8 mouse cellular contexts compared by ENCODE assay signal in the genomic region with DNA sequence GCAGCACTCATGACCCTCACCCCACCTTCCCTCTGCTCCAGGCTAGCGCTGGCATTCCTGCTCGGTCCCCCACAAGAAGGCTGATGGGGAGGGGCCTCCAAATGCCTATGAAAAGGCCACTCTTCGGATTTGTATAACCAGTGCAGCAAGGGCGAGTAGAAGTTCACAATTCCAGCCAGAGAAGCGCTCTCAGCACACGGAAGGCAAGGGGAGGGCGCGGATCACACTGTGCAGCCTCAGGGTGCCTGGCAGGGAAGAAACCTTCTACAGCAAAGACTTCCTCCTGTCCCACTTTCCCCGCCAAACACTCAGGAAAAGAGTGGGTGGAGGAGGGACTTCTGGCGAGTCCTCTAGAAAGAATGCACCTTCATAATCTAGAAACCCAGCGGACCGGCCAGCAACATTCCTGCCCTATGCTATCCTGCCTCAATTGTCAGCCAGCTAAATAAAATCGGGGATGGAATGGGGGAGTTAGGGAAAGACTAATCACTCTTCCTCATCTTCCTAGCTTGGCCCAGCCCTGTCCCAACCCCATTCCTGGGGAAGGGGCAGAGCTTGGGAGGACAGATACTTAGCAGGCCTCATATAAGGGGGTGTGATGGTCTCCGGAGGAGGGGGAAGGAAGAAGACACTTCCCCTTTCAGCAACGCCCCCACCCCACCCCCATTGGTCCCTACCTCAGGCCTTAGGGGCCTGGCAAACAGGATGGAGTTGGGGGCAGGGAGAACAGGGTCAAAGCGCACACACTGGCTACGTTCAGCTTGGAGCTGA. TPM values are rescaled to one million over a fixed set of nuclear protein-coding genes. Genes with fewer than 3 reads are reported as not detected.
DNase-seq lines count a peak whose midpoint lies in the region; ATAC-seq and TF ChIP-seq lines count a peak whose summit lies in the region.

No protein-coding gene starts in this region.

- 8% methylated on average over 17 of the region's 17 CpGs for WGBS in heart, postnatal 0 days
- 30% methylated on average over 17 of the region's 17 CpGs for WGBS in midbrain, embryonic 10.5 days

- 0 out of 2 replicates have a peak, but pooled peaks have one; percentile 9 for TF ChIP-seq POLR2A in testis, adult 2 months (IDR thresholded peaks at IDR 0.05; ENCODE audit: control insufficient read depth, low read depth, low read length)

- ATAC-seq in heart, postnatal 0 days (ENCODE audit: insufficient read depth, low read depth), result no peak

- H3K27me3 ChIP-seq in testis, adult 2 months (ENCODE audit: control insufficient read depth, insufficient read depth, low read length), result no peaks in the 10 kb centered on the region
- no peaks in the 10 kb centered on the region for H3K27me3 ChIP-seq in heart, postnatal 0 days (ENCODE audit: control insufficient read depth, insufficient read depth, low read length)
- peaks cover 47% of the 10 kb centered on the region for H3K27me3 ChIP-seq in midbrain, embryonic 10.5 days (ENCODE audit: low read depth, poor library complexity, severe bottlenecking)

- peak overlapping the region; percentile 86 for H3K9ac ChIP-seq in heart, postnatal 0 days (replicated peaks; ENCODE audit: low read depth, low read length)

- DNase-seq in testis, postnatal 14 days (ENCODE audit: low spot score), result no peak
- DNase-seq in embryo, embryonic 11 days, result peak; percentile 48
- DNase-seq in heart, postnatal 0 days (ENCODE audit: low spot score), result peak; percentile 47
- DNase-seq in kidney, postnatal 36 days, result peak; percentile 71 to 72
- no peak for DNase-seq in midbrain, embryonic 10.5 days (ENCODE audit: low spot score)
- no peak for DNase-seq in T-cell, adult 2 months (ENCODE audit: low spot score)
- DNase-seq in layer of hippocampus, adult 9-10 months (ENCODE audit: low spot score), result no peak

- peaks cover 10% of the 10 kb centered on the region for H3K4me1 ChIP-seq in testis, adult 2 months (ENCODE audit: control insufficient read depth, insufficient read depth, low read length)
- H3K4me1 ChIP-seq in heart, postnatal 0 days (ENCODE audit: control insufficient read depth, insufficient read depth), result peaks cover 67% of the 10 kb centered on the region
- peaks cover 44% of the 10 kb centered on the region for H3K4me1 ChIP-seq in midbrain, embryonic 10.5 days

- peak overlapping the region; percentile 90 for H3K4me3 ChIP-seq in testis, adult 2 months (ENCODE audit: control insufficient read depth, low read depth, low read length)
- H3K4me3 ChIP-seq in heart, postnatal 0 days (ENCODE audit: low read depth, low read length), result peak overlapping the region; percentile 79
- peak overlapping the region; percentile 61 for H3K4me3 ChIP-seq in midbrain, embryonic 10.5 days

- H3K36me3 ChIP-seq in testis, adult 2 months (ENCODE audit: control insufficient read depth, insufficient read depth, low read length), result no peaks in the 10 kb centered on the region
- 0 out of 2 replicates have a peak, but pooled peaks cover 4% of the 10 kb centered on the region for H3K36me3 ChIP-seq in heart, postnatal 0 days (replicated peaks; ENCODE audit: control insufficient read depth, insufficient read depth, low read length)
- no peaks in the 10 kb centered on the region for H3K36me3 ChIP-seq in midbrain, embryonic 10.5 days

- no peaks in the 10 kb centered on the region for H3K9me3 ChIP-seq in heart, postnatal 0 days (replicated peaks; ENCODE audit: control insufficient read depth, low read length)
- H3K9me3 ChIP-seq in midbrain, embryonic 10.5 days (replicated peaks), result no peaks in the 10 kb centered on the region

- H3K27ac ChIP-seq in testis, adult 2 months (ENCODE audit: control insufficient read depth, insufficient read depth, low read depth, low read length), result no peak overlapping the region
- peak overlapping the region; percentile 89 for H3K27ac ChIP-seq in heart, postnatal 0 days (ENCODE audit: low read depth)
- H3K27ac ChIP-seq in midbrain, embryonic 10.5 days (replicated peaks), result no peak overlapping the region; the same call in 1 of the 2 replicates

- TF ChIP-seq CTCF in testis, adult 2 months (IDR thresholded peaks at IDR 0.05; ENCODE audit: control insufficient read depth, insufficient read depth, insufficient replicate concordance, low read depth, low read length), result no peak
- no peak for TF ChIP-seq CTCF in heart, postnatal 0 days (IDR thresholded peaks at IDR 0.05; ENCODE audit: low read depth)

- peak overlapping the region; percentile 82 for H3K4me2 ChIP-seq in heart, postnatal 0 days (ENCODE audit: low read depth, low read length)

- TF ChIP-seq EP300 in heart, postnatal 0 days (IDR thresholded peaks at IDR 0.05; ENCODE audit: low read depth), result peak; percentile 71

RNA-seq across cellular contexts. Expression of a gene that starts 1.5 kb away (rescaled TPM):
- 103 TPM in 2 replicates for polyA plus RNA-seq in testis, adult 2 months (2012; rRNA removed)
- total RNA-seq in heart, postnatal 0 days (2014; rRNA removed; ENCODE audit: low replicate concordance), result 319 and 341 TPM in 2 replicates
- 135 and 142 TPM in 2 replicates for polyA plus RNA-seq in heart, postnatal 0 days (2015; fragmentation: Nextera tagmentation; extraction: Ambion mirVana)
- polyA plus RNA-seq in midbrain, embryonic 10.5 days (2016; fragmentation: Nextera tagmentation; extraction: Ambion mirVana), result 32.4 and 41.8 TPM in 2 replicates

RNA-seq across cellular contexts. Expression of a gene that starts 18.6 kb away (rescaled TPM):
- polyA plus RNA-seq in testis, adult 2 months (2012; rRNA removed), result 8.5 and 9.0 TPM in 2 replicates
- total RNA-seq in heart, postnatal 0 days (2014; rRNA removed; ENCODE audit: low replicate concordance), result 58.0 and 66.1 TPM in 2 replicates
- polyA plus RNA-seq in heart, postnatal 0 days (2015; fragmentation: Nextera tagmentation; extraction: Ambion mirVana), result 39.3 and 42.9 TPM in 2 replicates
- polyA plus RNA-seq in midbrain, embryonic 10.5 days (2016; fragmentation: Nextera tagmentation; extraction: Ambion mirVana), result 23.4 and 26.8 TPM in 2 replicates

RNA-seq across cellular contexts. Expression of a gene that starts 19.5 kb away (rescaled TPM):
- polyA plus RNA-seq in testis, adult 2 months (2012; rRNA removed), result 6.6 and 7.7 TPM in 2 replicates
- 106 and 114 TPM in 2 replicates for total RNA-seq in heart, postnatal 0 days (2014; rRNA removed; ENCODE audit: low replicate concordance)
- polyA plus RNA-seq in heart, postnatal 0 days (2015; fragmentation: Nextera tagmentation; extraction: Ambion mirVana), result 93.0 and 95.9 TPM in 2 replicates
- polyA plus RNA-seq in midbrain, embryonic 10.5 days (2016; fragmentation: Nextera tagmentation; extraction: Ambion mirVana), result 44.6 and 49.7 TPM in 2 replicates

RNA-seq across cellular contexts. Expression of a gene that starts 40.1 kb away (rescaled TPM):
- polyA plus RNA-seq in testis, adult 2 months (2012; rRNA removed), result 35.2 and 41.9 TPM in 2 replicates
- 3.5 and 5.7 TPM in 2 replicates for total RNA-seq in heart, postnatal 0 days (2014; rRNA removed; ENCODE audit: low replicate concordance)
- 2.0 TPM in 2 replicates for polyA plus RNA-seq in heart, postnatal 0 days (2015; fragmentation: Nextera tagmentation; extraction: Ambion mirVana)
- polyA plus RNA-seq in midbrain, embryonic 10.5 days (2016; fragmentation: Nextera tagmentation; extraction: Ambion mirVana), result 36.6 and 40.2 TPM in 2 replicates

RNA-seq across cellular contexts. Expression of a gene that starts 45.6 kb away (rescaled TPM):
- 145 and 152 TPM in 2 replicates for polyA plus RNA-seq in testis, adult 2 months (2012; rRNA removed)
- total RNA-seq in heart, postnatal 0 days (2014; rRNA removed; ENCODE audit: low replicate concordance), result 54.4 and 68.3 TPM in 2 replicates
- polyA plus RNA-seq in heart, postnatal 0 days (2015; fragmentation: Nextera tagmentation; extraction: Ambion mirVana), result 84.7 and 85.0 TPM in 2 replicates
- polyA plus RNA-seq in midbrain, embryonic 10.5 days (2016; fragmentation: Nextera tagmentation; extraction: Ambion mirVana), result 115 and 120 TPM in 2 replicates

Comparison
In these comparisons a context has a peak if more than half of its experiments do, and no peak if none do; other contexts are left out.
1. DNase-seq: peak in embryo, embryonic 11 days (single experiment), heart, postnatal 0 days (single experiment) and kidney, postnatal 36 days (2 of 2); none in testis, postnatal 14 days (single experiment), midbrain, embryonic 10.5 days (single experiment), T-cell, adult 2 months (single experiment) and layer of hippocampus, adult 9-10 months (single experiment).
2. Peak in every context shown above with its lines, with median percentiles within 50 percentile points of each other: H3K4me3 ChIP-seq.